Mouse (Mus musculus) testis, adult 2 months (tissue): ENCODE results near the gene Acot7. TPM values are rescaled to one million over a fixed set of nuclear protein-coding genes. Genes with fewer than 3 reads are reported as not detected.

Experiments
- H3K27ac ChIP-seq: fragments of 200-500 bp; 2 replicates; pipeline ENCODE4 v1.5.1; 2012; ENCODE audit warnings: low read depth, low read length; ENCODE audit not compliant: control insufficient read depth, insufficient read depth
- H3K27me3 ChIP-seq: fragments of 200-500 bp; 2 replicates; pipeline ENCODE4 v1.6.1; 2012; ENCODE audit warnings: mild to moderate bottlenecking, low read length, moderate library complexity; ENCODE audit not compliant: control insufficient read depth, insufficient read depth
- H3K36me3 ChIP-seq: fragments of 200-500 bp; 2 replicates; pipeline ENCODE4 v1.6.1; 2012; ENCODE audit warnings: mild to moderate bottlenecking, low read length; ENCODE audit not compliant: control insufficient read depth, insufficient read depth
- H3K4me1 ChIP-seq: fragments of 200-500 bp; 2 replicates; pipeline ENCODE4 v1.6.1; 2012; ENCODE audit warnings: low read length; ENCODE audit not compliant: control insufficient read depth, insufficient read depth
- H3K4me3 ChIP-seq: fragments of 200-500 bp; 2 replicates; pipeline ENCODE4 v1.5.1; 2012; ENCODE audit warnings: low read depth, mild to moderate bottlenecking, low read length, moderate library complexity, mixed read lengths; ENCODE audit not compliant: control insufficient read depth
- CTCF ChIP-seq: fragments of 200-500 bp; IDR thresholded peaks from 2 replicates; pipeline ENCODE4 v1.5.1; 2012; ENCODE audit warnings: low read depth, mild to moderate bottlenecking, inconsistent platforms, low read length, moderate library complexity; ENCODE audit not compliant: control insufficient read depth, insufficient read depth, insufficient replicate concordance
- POLR2A ChIP-seq: fragments of 200-500 bp; IDR thresholded peaks from 2 replicates; pipeline ENCODE4 v1.6.1; 2012; ENCODE audit warnings: low read depth, mild to moderate bottlenecking, inconsistent platforms, low read length, moderate library complexity; ENCODE audit not compliant: control insufficient read depth
- polyA plus RNA-seq: library from polyadenylated mRNA; depleted of rRNA; stranded (reverse); fragments of >200 nt; gene quantifications from 2 replicates; pipeline ENCODE4 v1.2.3, GENCODE M21; 2012

The Acot7 gene
- polyA plus RNA-seq, 1 experiment: 685 TPM

DNA sequence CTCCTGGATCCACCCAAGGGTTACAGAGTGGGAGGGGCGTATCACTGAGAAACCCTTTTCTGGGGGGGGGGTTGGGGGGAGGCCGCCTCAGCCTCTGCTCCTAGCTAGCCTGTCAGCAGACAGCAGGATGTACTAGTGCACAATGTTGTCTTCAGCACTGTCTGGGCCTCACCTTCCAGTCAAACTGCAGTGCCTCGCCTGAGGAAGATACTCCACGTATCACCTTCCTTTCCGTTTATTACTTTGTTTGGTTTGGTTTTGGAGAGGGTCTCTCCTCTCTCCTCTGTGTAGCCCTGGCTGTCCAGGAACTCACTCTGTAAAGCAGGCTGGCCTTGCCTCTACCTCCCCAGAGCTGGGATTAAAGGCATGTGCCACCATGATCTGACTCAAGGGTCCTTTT, 44.7 kb upstream of the Acot7 start:
- no peaks in the 10 kb centered on the region for H3K36me3 ChIP-seq
- no peaks in the 10 kb centered on the region; the same call in 1 of the 2 replicates for H3K27me3 ChIP-seq
- TF ChIP-seq POLR2A (no peak), CTCF (no peak)
- no peak overlapping the region for H3K27ac ChIP-seq
- peaks cover 17% of the 10 kb centered on the region for H3K4me1 ChIP-seq
- H3K4me3 ChIP-seq: no peak overlapping the region

DNA sequence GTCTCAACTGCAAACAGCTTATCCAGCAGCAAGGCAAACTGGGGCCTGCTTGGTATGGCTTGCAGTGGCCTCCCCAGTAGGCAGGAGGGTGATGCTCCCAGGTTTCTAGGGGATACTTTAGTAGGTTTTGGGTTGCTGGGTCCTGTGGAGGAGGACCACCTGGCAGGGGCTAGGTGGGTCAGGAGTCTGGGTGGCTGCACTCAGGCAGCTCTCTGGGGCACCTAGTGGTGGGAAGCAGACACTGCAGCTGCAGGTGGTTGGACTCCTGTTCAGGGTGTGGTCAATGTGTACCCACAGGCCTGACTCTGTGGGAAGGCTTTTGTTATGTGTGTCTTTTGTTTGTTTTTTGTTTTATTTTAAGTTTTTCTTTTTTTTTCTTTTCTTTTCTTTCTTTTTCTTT, 43.4 kb upstream of the Acot7 start:
- Histone ChIP-seq H3K36me3 (no peaks in the 10 kb centered on the region), H3K4me1 (peaks cover 25% of the 10 kb centered on the region)

DNA sequence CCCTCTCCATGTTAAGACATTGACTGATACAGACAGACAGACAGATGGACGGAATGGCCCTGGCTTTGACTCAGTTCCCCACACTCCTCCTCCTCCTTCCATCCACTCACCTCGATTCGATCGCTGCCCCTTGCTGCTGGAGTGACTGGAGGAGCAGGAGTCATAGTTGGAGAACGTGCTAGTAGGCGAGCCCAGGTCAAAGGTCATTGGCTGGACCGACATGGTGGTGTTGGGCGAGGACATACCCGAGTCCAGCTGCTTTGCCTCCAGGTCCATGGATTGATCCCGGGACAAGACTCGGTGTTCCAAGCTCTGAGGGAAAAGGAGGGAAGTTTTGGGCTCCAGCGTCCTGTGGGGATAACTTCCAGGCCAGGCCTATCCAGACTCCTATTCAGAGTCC, 42.6 kb upstream of the Acot7 start:
- Histone ChIP-seq H3K4me1 (peaks cover 25% of the 10 kb centered on the region), H3K4me3 (no peak overlapping the region), H3K36me3 (no peaks in the 10 kb centered on the region), H3K27me3 (no peaks in the 10 kb centered on the region; the same call in 1 of the 2 replicates), H3K27ac (no peak overlapping the region)
- TF ChIP-seq POLR2A (no peak), CTCF (0 out of 2 replicates have a peak, but pooled peaks have one; percentile 17)

More for the DNA sequence above, 43.4 kb upstream of the Acot7 start:
- TF ChIP-seq CTCF (peak; percentile 87), POLR2A (no peak)
- no peak overlapping the region for H3K4me3 ChIP-seq
- no peak overlapping the region for H3K27ac ChIP-seq
- no peaks in the 10 kb centered on the region; the same call in 1 of the 2 replicates for H3K27me3 ChIP-seq

GRCm38 (mm10) chr4:152136112-152136875, 41.6 kb upstream of the Acot7 start:
- TF ChIP-seq CTCF (peak; percentile 45; the same call in 1 of the 2 replicates), POLR2A (no peak)
- H3K36me3 ChIP-seq: no peaks in the 10 kb centered on the region
- H3K27me3 ChIP-seq: no peaks in the 10 kb centered on the region; the same call in 1 of the 2 replicates
- H3K4me3 ChIP-seq: no peak overlapping the region
- no peak overlapping the region for H3K27ac ChIP-seq
- H3K4me1 ChIP-seq: peaks cover 20% of the 10 kb centered on the region

DNA sequence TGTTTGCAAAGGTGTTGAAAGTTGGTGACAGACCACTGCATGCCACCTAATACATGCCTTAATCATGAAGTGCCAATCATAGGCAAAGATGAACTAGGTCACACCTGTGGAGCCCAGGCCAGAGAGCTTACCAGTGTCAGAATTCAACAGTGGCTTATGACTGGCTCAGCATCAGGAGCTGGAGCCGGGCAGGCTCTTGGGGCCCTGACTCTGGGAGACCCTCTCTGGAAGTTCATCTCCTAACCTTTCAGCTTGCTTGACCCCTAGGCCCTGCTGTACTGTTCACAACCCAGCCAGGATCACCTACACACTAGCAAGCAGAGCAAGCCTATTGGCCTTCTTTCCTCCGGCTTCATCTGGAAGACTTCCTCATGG, 41.1 kb upstream of the Acot7 start:
- Histone ChIP-seq H3K36me3 (no peaks in the 10 kb centered on the region), H3K4me3 (no peak overlapping the region), H3K4me1 (peaks cover 16% of the 10 kb centered on the region), H3K27ac (no peak overlapping the region), H3K27me3 (no peaks in the 10 kb centered on the region; the same call in 1 of the 2 replicates)
- TF ChIP-seq POLR2A: no peak
- TF ChIP-seq CTCF: no peak

DNA sequence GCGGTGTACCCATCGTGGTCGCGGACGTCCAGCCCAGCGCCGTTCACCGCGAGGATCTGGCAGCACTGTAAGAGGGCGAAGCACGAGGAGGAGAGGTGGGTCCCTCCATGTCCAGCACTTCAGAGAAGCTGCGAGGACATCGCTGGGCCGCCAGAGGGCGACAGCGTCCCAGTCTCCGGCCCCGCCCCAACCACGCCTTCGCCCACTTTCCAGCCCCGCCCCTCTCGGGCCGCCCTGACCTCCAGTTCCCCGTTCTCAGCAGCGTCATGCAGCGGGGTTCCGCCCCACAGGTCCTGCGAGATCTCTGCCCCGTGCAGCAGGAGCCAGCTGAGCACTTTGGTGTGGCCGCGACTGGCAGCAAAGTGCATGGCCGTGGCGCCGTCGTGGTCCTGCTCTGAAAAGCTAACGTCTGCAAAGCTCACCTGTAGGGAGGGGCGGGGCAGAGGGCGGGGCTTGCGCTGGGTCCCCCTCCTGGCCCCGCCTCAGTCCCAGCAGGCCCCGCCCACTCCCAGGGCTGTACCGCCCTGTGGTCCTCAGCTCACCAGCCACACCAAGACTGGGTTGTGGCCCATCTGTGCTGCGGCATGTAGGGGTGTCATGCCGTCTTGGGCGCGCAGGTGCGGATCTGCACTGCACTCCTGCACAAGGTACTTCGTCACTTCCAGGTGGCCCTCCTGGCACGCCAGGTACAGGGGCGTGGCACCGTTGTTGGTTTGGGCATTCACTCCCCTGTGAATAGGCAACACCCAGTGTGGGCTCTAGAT, 39.3 kb upstream of the Acot7 start:
- TF ChIP-seq CTCF (peak; percentile 96), POLR2A (no peak)
- Histone ChIP-seq H3K36me3 (no peaks in the 10 kb centered on the region), H3K4me1 (peaks cover 10% of the 10 kb centered on the region), H3K27me3 (no peaks in the 10 kb centered on the region), H3K27ac (no peak overlapping the region), H3K4me3 (peak overlapping the region; percentile 88)

DNA sequence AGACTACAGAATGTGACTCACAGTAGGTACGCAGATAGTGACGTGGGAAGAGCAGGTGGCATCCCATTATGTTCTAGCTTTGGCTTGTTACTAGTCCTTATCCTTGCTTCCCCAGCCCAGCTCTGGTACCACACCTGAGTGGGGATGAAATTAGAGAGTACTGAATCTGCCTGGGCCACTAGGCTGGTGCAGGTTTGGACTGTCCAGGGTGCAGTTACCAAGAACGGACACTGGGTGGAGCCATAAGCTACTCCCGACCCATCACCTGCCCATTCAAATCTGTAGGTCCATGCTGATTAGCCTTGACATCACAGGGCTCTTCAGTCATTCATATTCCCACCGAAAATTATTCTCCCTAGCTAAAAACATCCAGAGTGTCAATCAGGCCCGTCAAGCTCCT, 37.5 kb upstream of the Acot7 start:
- H3K27me3 ChIP-seq: no peaks in the 10 kb centered on the region
- H3K4me1 ChIP-seq: peaks cover 10% of the 10 kb centered on the region
- TF ChIP-seq POLR2A (no peak), CTCF (peak; percentile 88; the same call in 1 of the 2 replicates)
- H3K27ac ChIP-seq: no peak overlapping the region
- no peak overlapping the region for H3K4me3 ChIP-seq
- no peaks in the 10 kb centered on the region for H3K36me3 ChIP-seq
